Mouse (Mus musculus) MEL (cell line): Measurements from ENCODE around the gene Zfp111.

Experiments used
- CTCF ChIP-seq, 3 experiments: IDR thresholded peaks in 2 of 3; conservative IDR thresholded peaks in 1 of 3; 2 replicates each; pipeline ENCODE4 v1.5.1; 2011 to 2012; ENCODE audit warnings: low read length in 3 of 3, low read depth in 2 of 3, mild to moderate bottlenecking in 2 of 3, improper control_type of control experiment in 1 of 3, inconsistent platforms in 1 of 3, mixed read lengths in 1 of 3, moderate library complexity in 1 of 3; ENCODE audit not compliant: control insufficient read depth in 1 of 3, insufficient read depth in 1 of 3, poor library complexity in 1 of 3, severe bottlenecking in 1 of 3
- GABPA ChIP-seq: IDR thresholded peaks from 2 replicates; pipeline ENCODE4 v1.6.1; 2012; ENCODE audit warnings: low read depth, mild to moderate bottlenecking, inconsistent platforms, low read length, improper control_type of control experiment, moderate library complexity
- POLR2A ChIP-seq, 2 experiments: IDR thresholded peaks; 2 replicates each; pipeline ENCODE4 v1.6.1; 2011 to 2012; ENCODE audit warnings: low read length in 2 of 2, mild to moderate bottlenecking in 2 of 2, control low read depth in 1 of 2, improper control_type of control experiment in 1 of 2, low read depth in 1 of 2, moderate library complexity in 1 of 2; ENCODE audit not compliant: control insufficient read depth in 1 of 2, insufficient read depth in 1 of 2, poor library complexity in 1 of 2
- RCOR1 ChIP-seq: IDR thresholded peaks from 2 replicates; pipeline ENCODE4 v1.6.1; 2012; ENCODE audit warnings: low read depth, mild to moderate bottlenecking, inconsistent platforms, low read length, improper control_type of control experiment
- TCF12 ChIP-seq: IDR thresholded peaks from 2 replicates; pipeline ENCODE4 v1.6.1; 2014; ENCODE audit warnings: low read depth, mild to moderate bottlenecking, inconsistent platforms, low read length, improper control_type of control experiment, moderate library complexity

GRCm38 (mm10) chr7:24196961-24197360 is 14.3 kb downstream of the Zfp111 start:
- TF ChIP-seq POLR2A (IDR thresholded peaks at IDR 0.05; ENCODE audit: control insufficient read depth in 1 of 2, insufficient read depth in 1 of 2, low read depth in 1 of 2, low read length in 2 of 2, poor library complexity in 1 of 2) (no peak), GABPA (no peak), TCF12 (no peak), CTCF (IDR thresholded peaks at IDR 0.05 in 2 of 3, conservative IDR thresholded peaks at IDR 0.05 in 1 of 3; ENCODE audit: control insufficient read depth in 1 of 3, insufficient read depth in 1 of 3, low read depth in 2 of 3, low read length in 3 of 3, poor library complexity in 1 of 3, severe bottlenecking in 1 of 3) (no peak), RCOR1 (no peak)
